Mouse (Mus musculus): ENCODE results near the gene Tex44.

GRCm38 (mm10) chr1:86400096-86400754 is 25.9 kb upstream of the Tex44 start:
- TF ChIP-seq CTCF (IDR thresholded peaks at IDR 0.05; ENCODE audit: low read depth, low read length) (no peak), POLR2A (IDR thresholded peaks at IDR 0.05; ENCODE audit: borderline replicate concordance, low read depth, low read length) (no peak)
